Comparison of ENCODE assay signal across 13 mouse cellular contexts in the genomic region with DNA sequence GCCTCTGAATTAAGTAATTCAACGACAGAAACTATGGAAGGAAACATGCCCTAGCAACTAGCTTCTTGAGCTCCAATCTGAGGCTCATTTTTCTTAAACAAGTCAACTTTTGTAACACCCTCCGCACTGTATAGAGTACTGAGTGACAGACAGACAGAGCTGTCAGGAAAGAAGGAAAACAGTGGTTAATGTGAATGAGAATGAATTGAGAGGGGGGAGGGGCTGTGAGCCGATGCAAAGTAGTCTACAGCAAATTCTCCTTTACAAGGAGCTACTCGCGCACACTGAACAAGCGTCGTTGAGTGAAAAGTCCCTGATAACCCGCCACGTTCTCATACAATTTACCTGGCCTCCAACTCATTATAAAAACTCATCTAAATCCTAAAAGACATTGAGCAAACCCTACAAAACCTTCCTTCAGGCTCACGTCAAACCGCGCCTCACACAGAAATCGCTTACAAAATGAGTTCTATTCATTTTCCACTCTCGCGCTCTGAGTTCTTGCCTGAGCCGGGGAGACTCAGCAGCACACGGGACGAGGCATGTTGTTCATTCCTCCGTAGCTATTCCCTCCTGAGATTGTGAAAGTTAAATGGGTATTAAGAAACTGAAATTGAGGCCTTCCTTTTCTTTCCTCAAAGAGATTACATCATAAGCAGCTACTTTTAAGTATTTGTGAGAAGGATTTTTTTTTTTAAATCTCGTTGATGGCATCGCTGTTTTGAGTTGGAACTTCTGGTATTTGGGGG. TPM values are rescaled to one million over a fixed set of nuclear protein-coding genes. Genes with fewer than 3 reads are reported as not detected.
A peak's percentile ranks its signal among the peaks of the same experiment; 100 is the strongest.
DNase-seq lines count a peak whose midpoint lies in the region; ATAC-seq and TF ChIP-seq lines count a peak whose summit lies in the region.
"Had no signal": no experiment of that assay in that cellular context is flagged by ENCODE, and none has a peak within 500 bp of the region (broad histone marks: within the 10 kb centered on the region; RNA-seq: fewer than 3 reads in every experiment).

No protein-coding gene starts in this region.

- H3K27me3 ChIP-seq in liver, postnatal 0 days (ENCODE audit: insufficient read depth, low read length): no peaks in the 10 kb centered on the region
- no peaks in the 10 kb centered on the region for H3K27me3 ChIP-seq in embryonic facial prominence, embryonic 15.5 days
- no peaks in the 10 kb centered on the region for H3K27me3 ChIP-seq in midbrain, embryonic 13.5 days
- H3K27me3 ChIP-seq in heart, adult 2 months (ENCODE audit: control insufficient read depth, insufficient read depth, low read length): no peaks in the 10 kb centered on the region
- H3K27me3 ChIP-seq: neural tube, embryonic 12.5 days had no signal

- TF ChIP-seq POLR2A in heart, adult 2 months (IDR thresholded peaks at IDR 0.05; ENCODE audit: insufficient read depth, low read depth, low read length): no peak

- H3K27ac ChIP-seq in liver, postnatal 0 days (ENCODE audit: low read depth): no peak overlapping the region
- H3K27ac ChIP-seq in embryonic facial prominence, embryonic 15.5 days (replicated peaks): no peak overlapping the region
- no peak overlapping the region for H3K27ac ChIP-seq in midbrain, embryonic 13.5 days
- no peak overlapping the region for H3K27ac ChIP-seq in heart, adult 2 months
- H3K27ac ChIP-seq: macrophage; neural tube, embryonic 12.5 days had no signal

- no peaks in the 10 kb centered on the region for H3K36me3 ChIP-seq in liver, postnatal 0 days (replicated peaks; ENCODE audit: insufficient read depth, low read length)
- no peaks in the 10 kb centered on the region for H3K36me3 ChIP-seq in embryonic facial prominence, embryonic 15.5 days
- no peaks in the 10 kb centered on the region for H3K36me3 ChIP-seq in midbrain, embryonic 13.5 days
- no peaks in the 10 kb centered on the region for H3K36me3 ChIP-seq in heart, adult 2 months (ENCODE audit: control insufficient read depth, insufficient read depth, low read length)
- H3K36me3 ChIP-seq: neural tube, embryonic 12.5 days had no signal

- TF ChIP-seq CTCF in liver, postnatal 0 days (IDR thresholded peaks at IDR 0.05; ENCODE audit: low read depth): no peak
- TF ChIP-seq CTCF in heart, adult 2 months (IDR thresholded peaks at IDR 0.05): no peak

- no peak overlapping the region for H3K4me3 ChIP-seq in liver, postnatal 0 days (ENCODE audit: low read depth, low read length)
- no peak overlapping the region for H3K4me3 ChIP-seq in embryonic facial prominence, embryonic 15.5 days (replicated peaks)
- H3K4me3 ChIP-seq in midbrain, embryonic 13.5 days (replicated peaks): no peak overlapping the region
- no peak overlapping the region for H3K4me3 ChIP-seq in heart, adult 2 months
- H3K4me3 ChIP-seq: erythroblast, embryonic 14.5 days; neural tube, embryonic 12.5 days had no signal

- DNase-seq in liver, postnatal 0 days: no peak
- no peak for DNase-seq in liver
- DNase-seq in spleen, postnatal 36 days (ENCODE audit: low spot score in 2 of 2): no peak
- no peak for DNase-seq in gastrocnemius, adult 18-20 months (ENCODE audit: low spot score)
- DNase-seq in heart, adult 2 months: no peak
- DNase-seq: gastrocnemius, postnatal 25 days; thymus, postnatal 4 days had no signal

- peaks cover 5% of the 10 kb centered on the region for H3K4me1 ChIP-seq in liver, postnatal 0 days (ENCODE audit: insufficient read depth)
- no peaks in the 10 kb centered on the region for H3K4me1 ChIP-seq in embryonic facial prominence, embryonic 15.5 days
- peaks cover 10% of the 10 kb centered on the region for H3K4me1 ChIP-seq in midbrain, embryonic 13.5 days (replicated peaks)
- no peaks in the 10 kb centered on the region for H3K4me1 ChIP-seq in heart, adult 2 months (ENCODE audit: control insufficient read depth, insufficient read depth, low read length)
- H3K4me1 ChIP-seq: neural tube, embryonic 12.5 days had no signal

- no peaks in the 10 kb centered on the region for H3K9me3 ChIP-seq in liver, postnatal 0 days (ENCODE audit: low read length)
- no peaks in the 10 kb centered on the region for H3K9me3 ChIP-seq in embryonic facial prominence, embryonic 15.5 days (replicated peaks)
- H3K9me3 ChIP-seq in midbrain, embryonic 13.5 days: no peaks in the 10 kb centered on the region
- H3K9me3 ChIP-seq: neural tube, embryonic 12.5 days had no signal

- no peak for TF ChIP-seq EP300 in liver, postnatal 0 days (IDR thresholded peaks at IDR 0.05; ENCODE audit: low read depth)
- no peak for TF ChIP-seq EP300 in heart, adult 2 months (IDR thresholded peaks at IDR 0.05; ENCODE audit: insufficient read depth, low read depth, low read length)

- no peak for ATAC-seq in liver, postnatal 0 days
- ATAC-seq in embryonic facial prominence, embryonic 15.5 days (ENCODE audit: insufficient number of reproducible peaks, low FRiP score, low TSS enrichment, low read depth): no peak
- ATAC-seq in granulocyte monocyte progenitor cell, adult 5-6 weeks (replicated peaks; ENCODE audit: poor library complexity, severe bottlenecking): peak; percentile 92
- no peak; the same call in 1 of the 2 replicates for ATAC-seq in midbrain, embryonic 13.5 days

- intact Hi-C loops in heart, adult 2 months (cut with DNase I): no loop called here

- 71% methylated on average over 21 of the region's 21 CpGs for WGBS in liver, postnatal 0 days (ENCODE audit: insufficient replicate concordance)
- WGBS in embryonic facial prominence, embryonic 15.5 days: 60% methylated on average over 21 of the region's 21 CpGs
- WGBS in midbrain, embryonic 13.5 days: 40% methylated on average over 21 of the region's 21 CpGs
- WGBS in heart, adult 2 months: 78% methylated on average over 21 of the region's 21 CpGs

- H3K9ac ChIP-seq in liver, postnatal 0 days (replicated peaks): no peak overlapping the region
- H3K9ac ChIP-seq in embryonic facial prominence, embryonic 15.5 days: no peak overlapping the region
- no peak overlapping the region for H3K9ac ChIP-seq in midbrain, embryonic 13.5 days (replicated peaks)
- no peak overlapping the region for H3K9ac ChIP-seq in heart, adult 2 months (ENCODE audit: low read depth, low read length)
- H3K9ac ChIP-seq: neural tube, embryonic 12.5 days had no signal

- H3K4me2 ChIP-seq in liver, postnatal 0 days (ENCODE audit: low read depth, low read length): peak overlapping the region; percentile 34
- H3K4me2 ChIP-seq in embryonic facial prominence, embryonic 15.5 days (replicated peaks): peak overlapping the region; percentile 35
- peak overlapping the region; percentile 28; the same call in 1 of the 2 replicates for H3K4me2 ChIP-seq in midbrain, embryonic 13.5 days (replicated peaks)
- H3K4me2 ChIP-seq: neural tube, embryonic 12.5 days had no signal

- H3K79me2 ChIP-seq in heart, adult 2 months (replicated peaks; ENCODE audit: control insufficient read depth, insufficient read depth, low read length): no peaks in the 10 kb centered on the region

RNA-seq across cellular contexts. Expression of gene Ntn4, which starts 54.7 kb away (rescaled TPM):
- 0.39 and 0.74 TPM in 2 replicates for polyA plus RNA-seq in liver, postnatal 0 days (2015; fragmentation: Nextera tagmentation; extraction: Ambion mirVana)
- polyA plus RNA-seq in embryonic facial prominence, embryonic 15.5 days (2015; fragmentation: Nextera tagmentation; extraction: Ambion mirVana): 1.1 TPM in 2 replicates
- total RNA-seq in granulocyte monocyte progenitor cell, adult 5-6 weeks (2014; fragmentation: Nextera tagmentation): not detected in 2 replicates
- total RNA-seq in granulocyte monocyte progenitor cell, adult 5-6 weeks (2017): not detected in 2 replicates
- 2.0 and 2.1 TPM in 2 replicates for polyA plus RNA-seq in midbrain, embryonic 13.5 days (2015; fragmentation: Nextera tagmentation; extraction: Ambion mirVana)
- total RNA-seq in gastrocnemius, adult 18-20 months (2021): 10 to 100 TPM in 1 of 2 experiments, 1 to 10 TPM in 1; 9.5 to 13.4 TPM
- total RNA-seq in heart, adult 2 months (2021): 10 to 100 TPM; 14.0 to 14.9 TPM
- polyA plus RNA-seq in heart, adult 2 months (2012; rRNA removed): 7.4 and 11.5 TPM in 2 replicates
- polyA plus RNA-seq: erythroblast, embryonic 14.5 days had no signal
